Mouse (Mus musculus) layer of hippocampus, postnatal 36 days (tissue): ENCODE results near the gene Cdc14b. TPM values are rescaled to one million over a fixed set of nuclear protein-coding genes. Genes with fewer than 3 reads are reported as not detected.

Source experiments
- DNase-seq, 2 experiments: peaks; one replicate each; pipeline ENCODE4 v3.0.0; 2022
- total RNA-seq, 2 experiments: library from RNA; stranded (reverse); gene quantifications; 2 replicates each; pipeline ENCODE4 v1.2.3; 2021

Cdc14b gene
- total RNA-seq, 2 experiments from 2014 or later, result 8.8 to 10.2 TPM

DNA sequence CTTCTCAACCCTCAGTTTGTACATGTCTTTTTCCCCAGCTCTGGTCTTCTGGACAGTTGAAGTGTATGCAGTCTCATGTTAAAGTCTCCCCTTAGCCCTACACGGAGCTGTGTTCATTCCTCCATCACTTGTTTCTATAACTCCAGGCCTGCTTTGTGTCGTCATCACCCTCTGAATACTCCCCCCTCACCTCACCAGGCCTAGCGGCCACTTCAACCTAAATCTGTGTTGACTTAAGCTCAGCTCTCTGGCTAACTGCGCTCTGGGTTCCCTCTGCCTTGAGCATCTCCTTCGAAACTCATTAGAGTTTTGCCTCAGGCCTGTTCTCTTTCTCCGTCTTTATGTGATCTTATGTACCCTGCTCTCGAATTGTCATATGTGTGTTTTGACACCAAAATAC, 97.1 kb downstream of the Cdc14b start:
- no peak for DNase-seq

DNA sequence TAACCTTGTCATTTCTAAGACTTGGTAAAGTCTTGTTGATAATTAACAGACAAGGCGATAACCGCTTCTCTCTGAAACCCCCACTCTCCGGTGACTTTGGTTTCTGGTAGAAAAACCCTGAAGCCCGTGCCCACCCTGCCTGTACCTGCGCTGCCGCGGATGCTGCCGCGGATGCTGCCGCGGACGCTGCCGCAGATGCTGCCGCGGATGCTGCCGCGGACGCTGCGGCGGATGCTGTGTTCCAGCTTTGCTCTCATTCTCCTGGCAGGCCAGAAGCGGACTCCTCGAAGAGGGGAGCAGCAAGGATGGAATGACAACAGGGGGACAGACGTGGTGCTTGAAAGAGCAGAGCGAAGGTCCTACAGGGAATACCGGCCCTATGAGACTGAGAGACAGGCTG, 105.3 kb downstream of the Cdc14b start:
- DNase-seq, result no peak

DNA sequence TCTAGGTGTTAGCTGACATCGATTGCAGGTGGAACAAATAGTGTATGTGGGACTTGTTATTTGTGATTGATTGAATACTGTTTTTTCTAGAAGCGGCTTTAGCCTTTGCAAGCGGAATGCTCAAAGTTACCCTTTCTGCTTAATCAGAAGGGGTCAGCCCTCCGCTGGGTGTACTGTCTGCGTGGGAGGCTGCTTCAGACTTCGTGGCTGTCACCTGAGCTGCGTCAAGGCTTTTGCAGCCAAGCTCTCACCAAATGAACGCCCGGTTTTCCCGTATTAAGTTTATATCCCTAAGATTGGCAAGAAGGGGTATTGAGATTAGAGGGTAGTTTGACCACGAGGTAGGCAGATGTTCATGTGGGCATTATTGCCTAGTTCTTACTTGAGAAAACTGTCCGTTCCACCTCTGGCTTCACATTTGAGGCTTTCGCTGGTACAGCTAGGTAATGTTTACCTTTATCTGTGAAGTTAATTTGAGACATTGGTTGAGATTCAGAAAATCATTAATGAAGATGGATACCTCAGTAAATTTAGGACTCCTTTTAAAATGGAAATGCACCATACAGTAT, 111.9 kb downstream of the Cdc14b start:
- no peak for DNase-seq

DNA sequence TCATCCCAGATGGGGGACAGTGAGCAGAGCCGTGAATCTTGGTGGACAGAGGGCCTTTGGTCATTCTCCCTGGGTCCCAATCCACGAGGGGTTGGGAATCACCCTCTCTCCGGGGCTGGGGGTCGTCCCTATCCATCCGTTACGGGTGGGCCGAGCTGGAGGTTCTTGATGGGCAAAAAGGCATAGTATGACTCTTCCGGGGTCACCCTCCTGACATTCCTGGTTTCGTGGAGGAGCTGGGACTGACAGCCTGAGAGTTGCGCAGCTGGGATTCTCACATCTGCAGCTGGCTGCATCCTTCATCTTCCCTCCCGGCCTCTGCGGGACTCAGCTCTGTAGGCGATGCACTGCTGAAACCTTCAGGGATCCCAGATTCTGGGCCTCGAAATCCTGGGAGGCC, 112.5 kb downstream of the Cdc14b start:
- peak in 1 of 2 experiments; percentile 16 for DNase-seq

DNA sequence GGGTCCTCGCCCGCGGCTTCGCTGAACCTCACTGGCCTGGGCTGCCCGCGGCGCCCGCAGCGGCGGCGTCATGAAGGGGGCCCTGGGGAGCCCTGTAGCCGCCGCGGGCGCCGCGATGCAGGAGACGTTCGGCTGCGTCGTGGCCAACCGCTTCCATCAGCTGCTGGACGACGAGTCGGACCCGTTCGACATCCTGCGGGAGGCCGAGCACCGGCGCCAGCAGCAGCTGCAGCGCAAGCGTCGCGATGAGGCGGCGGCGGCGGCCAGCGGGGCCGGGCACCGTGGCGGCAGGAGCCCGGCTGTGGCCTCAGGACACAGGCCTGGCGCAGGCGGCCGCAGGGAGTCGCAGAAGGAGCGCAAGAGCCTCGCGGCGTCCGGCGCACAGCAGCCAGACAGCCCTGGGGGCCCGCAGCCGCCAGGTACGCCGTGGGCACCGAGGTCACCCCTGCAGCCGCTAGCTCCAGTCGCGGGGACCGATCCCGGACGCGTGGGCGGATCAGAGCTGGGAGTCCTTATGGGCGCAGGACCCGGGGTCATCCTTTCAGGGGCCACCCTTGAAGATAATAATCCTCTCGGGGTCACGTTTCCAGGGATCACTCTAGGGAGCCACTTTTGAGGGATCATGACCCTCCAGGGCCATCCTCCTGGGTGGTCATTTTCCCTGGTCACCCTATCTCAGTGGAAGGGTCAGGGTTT, 113.0 kb downstream of the Cdc14b start:
- DNase-seq, result peak in 1 of 2 experiments; percentile 34

DNA sequence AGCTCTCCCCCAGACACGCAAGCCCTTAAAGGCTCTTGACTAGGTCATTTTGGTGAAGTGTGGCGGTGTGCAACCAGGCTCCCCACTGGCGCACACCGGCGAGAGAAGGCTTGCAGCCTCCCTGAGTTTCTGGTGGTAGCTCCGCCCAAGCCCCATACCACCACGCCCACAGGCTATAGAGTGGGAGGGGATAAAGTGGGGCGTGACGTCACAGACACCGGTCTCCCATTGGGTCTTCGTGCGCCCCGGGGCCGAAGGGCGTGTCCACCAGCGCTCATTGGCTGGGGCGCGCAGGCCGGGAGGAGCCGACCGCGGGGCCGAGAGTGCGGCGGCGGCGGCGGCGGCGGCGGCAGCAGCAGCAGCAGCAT, 113.6 kb downstream of the Cdc14b start, which contains the start of gene Habp4:
Gene Habp4, plus strand, starts transcription at position 277 of the 368 bp plus-strand sequence.
- DNase-seq, result peak; percentile 98

DNA sequence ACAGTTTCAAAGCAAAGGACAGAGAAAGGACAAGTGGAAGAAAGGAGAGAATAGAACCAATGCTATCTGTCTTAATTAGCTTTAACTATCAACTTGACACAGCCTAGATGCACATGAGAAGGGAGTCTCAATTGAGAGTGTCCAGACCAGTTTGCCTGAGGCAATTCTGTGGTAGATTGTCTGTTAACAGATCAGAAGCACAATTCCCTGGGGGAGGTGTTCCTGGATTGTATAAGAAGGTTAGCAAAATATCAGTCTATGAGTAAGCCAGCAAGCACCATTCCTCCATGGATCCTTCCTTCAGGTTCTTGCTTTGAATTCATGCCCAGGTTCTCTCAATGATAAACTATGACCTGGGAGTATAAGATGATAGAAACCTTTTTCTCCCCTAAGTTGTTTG, 118.1 kb downstream of the Cdc14b start:
- no peak for DNase-seq

DNA sequence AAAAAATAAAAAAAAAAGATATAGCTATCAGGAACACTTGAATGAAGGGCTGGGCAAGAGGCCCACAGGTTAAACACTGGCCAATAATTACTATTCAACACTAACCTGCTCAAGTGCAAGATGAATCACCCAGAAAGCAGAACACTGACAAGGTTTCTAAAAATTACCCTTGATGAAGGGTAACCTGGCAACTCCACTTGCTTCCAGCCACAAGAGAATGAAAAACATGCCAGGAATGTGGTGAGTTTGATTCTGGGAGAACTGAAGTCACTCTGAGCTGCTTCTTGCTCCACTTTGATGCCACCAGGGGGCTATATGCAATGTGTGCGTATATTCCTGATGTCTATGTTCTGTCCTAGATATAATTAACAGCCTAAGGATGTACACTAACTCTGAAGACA, 119.9 kb downstream of the Cdc14b start:
- DNase-seq, result no peak

DNA sequence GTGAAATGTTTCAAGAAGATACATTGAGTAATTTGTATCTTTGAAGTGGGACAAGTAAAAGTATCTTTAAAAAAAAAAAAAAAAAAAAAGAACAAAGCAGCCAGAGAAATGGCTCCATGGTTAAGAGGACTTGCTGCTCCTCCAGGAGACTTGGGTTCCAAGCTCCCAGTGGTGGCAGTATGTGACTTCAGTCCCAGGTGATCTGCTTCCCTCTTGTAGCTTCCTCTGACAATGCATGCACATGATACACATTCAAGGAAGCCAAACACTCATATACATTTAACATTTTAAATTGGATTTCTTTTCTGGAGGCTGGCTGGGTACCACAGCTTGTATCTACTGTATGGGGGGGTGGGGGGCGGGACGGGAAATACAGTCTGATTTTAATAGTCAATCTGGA, 120.4 kb downstream of the Cdc14b start:
- no peak for DNase-seq

DNA sequence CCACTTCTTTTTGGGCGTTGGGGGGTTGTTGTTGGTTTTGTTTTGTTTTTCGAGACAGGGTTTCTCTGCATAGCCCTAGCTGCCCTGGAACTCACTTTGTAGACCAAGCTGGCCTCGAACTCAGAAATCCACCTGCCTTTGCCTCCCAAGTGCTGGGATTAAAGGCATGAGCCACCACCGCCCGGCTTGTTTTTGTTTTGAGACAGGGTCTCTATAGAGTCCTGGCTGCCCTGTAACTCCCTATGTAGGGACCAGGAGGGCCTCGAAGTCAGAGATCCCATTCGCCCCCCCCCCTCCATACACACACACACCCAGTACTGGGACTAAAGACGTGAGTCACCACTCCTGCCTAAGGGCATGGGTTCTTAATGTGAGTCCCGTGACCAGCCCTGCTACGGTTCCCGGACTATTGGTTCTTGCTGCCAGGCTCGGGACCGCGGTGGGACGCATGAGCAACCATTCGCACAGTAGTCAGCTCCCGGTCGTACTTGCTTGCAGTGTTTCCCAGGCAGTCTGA, 121.3 kb downstream of the Cdc14b start:
- DNase-seq, result no peak

DNA sequence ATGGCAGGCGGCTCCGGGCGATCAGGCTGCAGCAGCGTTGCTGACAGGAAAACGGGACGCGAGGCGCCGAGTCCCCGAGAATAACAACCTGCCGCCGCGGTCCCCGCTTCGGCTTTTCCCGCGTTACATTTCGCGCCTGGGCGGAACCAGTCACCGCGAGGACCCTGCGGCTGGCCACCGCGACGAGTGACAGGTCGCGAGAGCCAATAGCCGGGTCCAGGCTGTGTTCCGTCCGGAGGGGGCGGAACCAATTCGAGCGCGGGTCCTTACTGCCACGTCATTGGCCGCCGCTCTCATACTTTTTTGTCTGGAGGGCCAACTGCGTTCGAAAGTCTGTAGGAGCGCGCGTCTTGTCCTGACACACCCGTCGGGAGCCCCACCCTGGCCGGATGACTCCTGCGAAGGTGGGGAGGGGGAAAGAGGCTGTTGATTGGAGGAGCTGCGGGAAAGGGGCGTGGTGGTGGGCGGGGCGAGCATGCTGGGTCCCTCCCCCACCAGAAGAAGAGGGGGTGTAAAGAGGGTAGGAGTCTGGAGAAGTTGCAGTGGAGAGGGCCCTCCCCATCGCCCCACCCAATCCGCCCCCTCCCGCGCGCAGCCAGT, 121.9 kb downstream of the Cdc14b start, which contains the start of gene Zfp367:
Gene Zfp367, minus strand, starts transcription at position 120 of the 600 bp plus-strand sequence.
- peak; percentile 92 to 96 for DNase-seq

DNA sequence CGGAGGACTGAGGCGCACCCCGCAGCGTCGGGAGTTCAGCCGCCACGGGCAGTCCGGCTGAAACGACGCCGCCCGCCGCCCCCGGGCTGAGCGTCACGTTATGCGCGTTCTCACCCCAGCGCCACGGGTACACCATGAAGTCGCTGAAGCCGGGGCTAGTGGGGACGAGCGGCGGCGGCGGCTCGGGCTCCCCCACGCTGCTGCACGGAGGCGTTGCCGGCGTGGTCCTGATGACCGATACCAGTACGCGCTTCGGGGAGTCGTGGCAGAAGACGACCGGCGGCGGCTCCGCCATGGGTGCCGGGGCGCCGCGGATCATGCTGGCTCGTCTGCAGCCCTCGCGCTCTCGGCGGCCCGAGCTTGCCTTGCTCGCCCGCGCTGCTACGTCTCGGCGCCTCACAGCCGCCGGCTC, 122.4 kb downstream of the Cdc14b start:
- DNase-seq, result peak in 1 of 2 experiments; percentile 46

DNA sequence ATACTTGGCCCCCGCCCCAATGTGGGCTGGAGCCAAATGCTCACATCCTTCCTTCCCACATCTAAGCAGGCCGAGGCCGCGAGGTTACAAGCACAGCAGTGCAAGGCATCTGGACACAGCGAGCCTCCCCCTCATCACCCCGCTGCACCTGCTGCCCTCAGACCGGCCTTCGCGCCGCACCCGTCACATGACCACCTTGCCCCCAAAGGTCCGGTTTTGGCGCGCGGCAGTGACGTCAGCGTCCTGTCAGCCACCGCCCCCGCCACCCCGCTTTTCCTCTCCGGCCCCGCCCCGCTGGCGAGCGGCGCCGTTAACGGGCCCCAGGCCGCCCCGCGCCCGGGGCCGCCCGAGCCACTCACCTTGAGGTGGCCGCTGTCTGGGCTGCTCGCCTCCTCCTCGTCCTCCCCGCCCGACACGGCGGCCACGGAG, 122.8 kb downstream of the Cdc14b start:
- peak; percentile 69 to 71 for DNase-seq

DNA sequence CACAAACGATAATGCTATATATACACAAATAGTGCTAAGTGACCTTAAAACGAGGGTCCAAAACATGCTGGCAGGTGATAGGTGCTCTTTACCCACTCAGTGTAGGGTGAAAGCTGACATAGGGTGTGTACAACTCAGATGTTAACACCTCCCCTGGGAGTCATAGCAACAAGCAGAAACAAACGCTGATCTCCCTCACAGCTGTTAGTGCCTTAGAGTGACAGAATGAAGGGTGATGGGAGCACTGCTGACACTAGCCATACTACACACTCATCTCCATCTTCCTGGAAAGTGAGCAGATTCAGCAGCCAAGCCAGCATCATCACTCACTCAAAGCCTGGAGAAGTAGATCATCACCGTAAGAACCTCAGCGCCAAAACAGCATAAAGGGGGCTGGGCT, 125.0 kb downstream of the Cdc14b start:
- DNase-seq, result no peak

Other genes with a start within 250 kb of the Cdc14b start
- not detected for gene Hsd17b3, start 186.1 kb downstream of the Cdc14b start, total RNA-seq
- under 1 TPM; 0.43 to 0.55 TPM for gene Slc35d2, start 145.9 kb downstream of the Cdc14b start, total RNA-seq
- gene Zfp367, start 122.1 kb downstream of the Cdc14b start, total RNA-seq, result 10 to 100 TPM; 12.1 to 16.5 TPM
- 100 to 1,000 TPM; 143 to 146 TPM for gene Habp4, start 113.5 kb downstream of the Cdc14b start, total RNA-seq
- gene Aaed1, start 37.4 kb upstream of the Cdc14b start, total RNA-seq, result 10 to 100 TPM; 16.6 to 19.7 TPM
- 100 to 1,000 TPM; 108 to 112 TPM for gene Ctsl, start 95.6 kb upstream of the Cdc14b start, total RNA-seq
- gene Cdk20, start 157.0 kb upstream of the Cdc14b start, total RNA-seq, result 10 to 100 TPM in 1 of 2 experiments, 1 to 10 TPM in 1; 9.7 to 12.6 TPM
- not detected for gene Fam240b, start 222.5 kb upstream of the Cdc14b start, total RNA-seq